Mouse (Mus musculus) kidney, embryonic 14.5 days (tissue): ENCODE data around the gene Arpc3. TPM values are rescaled to one million over a fixed set of nuclear protein-coding genes. Genes with fewer than 3 reads are reported as not detected.

Source experiments
- polyA plus RNA-seq: library from polyadenylated mRNA; unstranded; fragments of >200 nt; fragmentation: Nextera tagmentation; extraction: Ambion mirVana; gene quantifications from 2 replicates; pipeline ENCODE4 v1.2.1, GENCODE M21; 2014

Arpc3 gene
- polyA plus RNA-seq, 1 experiment from 2014 or later = 32.5 TPM

Other genes with a start within 250 kb of the Arpc3 start
- 281 and 296 TPM in 2 replicates for gene Ppp1cc, start 233.6 kb upstream of the Arpc3 start, polyA plus RNA-seq
- 12.7 TPM in 2 replicates for gene Hvcn1, start 185.1 kb upstream of the Arpc3 start, polyA plus RNA-seq
- gene Tctn1, start 127.4 kb upstream of the Arpc3 start, polyA plus RNA-seq = 6.5 and 9.8 TPM in 2 replicates
- 7.9 and 10.9 TPM in 2 replicates for gene Pptc7, start 107.5 kb upstream of the Arpc3 start, polyA plus RNA-seq
- gene Rad9b, start 37.6 kb upstream of the Arpc3 start, polyA plus RNA-seq = 11.4 and 12.2 TPM in 2 replicates
- gene Vps29, start 37.5 kb upstream of the Arpc3 start, polyA plus RNA-seq = 224 and 236 TPM in 2 replicates
- gene Gpn3, start 20.0 kb upstream of the Arpc3 start, polyA plus RNA-seq = 77.6 and 82.6 TPM in 2 replicates
- gene Fam216a, start 19.5 kb upstream of the Arpc3 start, polyA plus RNA-seq = 73.6 and 76.0 TPM in 2 replicates
- 29.1 and 32.5 TPM in 2 replicates for gene Anapc7, start 29.8 kb downstream of the Arpc3 start, polyA plus RNA-seq
- gene Atp2a2, start 110.3 kb downstream of the Arpc3 start, polyA plus RNA-seq = 30.3 and 53.2 TPM in 2 replicates
- gene Ift81, start 222.6 kb downstream of the Arpc3 start, polyA plus RNA-seq = 34.1 and 46.0 TPM in 2 replicates